Mouse (Mus musculus): Measurements from ENCODE around the gene Spag6.

DNA sequence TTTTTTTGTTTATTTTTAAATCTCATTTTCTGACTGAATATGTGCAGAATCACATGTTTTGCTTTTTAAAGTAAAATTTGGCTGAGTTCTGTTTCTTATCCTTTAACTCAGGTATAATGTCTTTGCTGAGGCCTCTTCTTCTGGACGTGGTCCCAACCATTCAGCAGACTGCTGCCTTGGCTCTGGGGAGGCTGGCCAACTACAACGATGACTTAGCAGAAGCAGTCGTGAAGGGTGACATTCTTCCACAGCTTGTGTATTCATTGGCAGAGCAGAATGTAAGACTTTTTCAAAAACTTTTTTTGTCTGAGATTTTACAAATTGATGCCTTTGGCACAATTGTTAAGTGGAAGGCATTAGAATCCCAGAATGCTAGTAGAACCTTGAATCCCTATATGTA is 16.5 kb downstream of the Spag6 start:
- TF ChIP-seq ZNF384 (IDR thresholded peaks at IDR 0.05; ENCODE audit: low read depth, low read length) (no peak), MAFK (IDR thresholded peaks at IDR 0.05; ENCODE audit: insufficient read depth, low read depth, low read length) (no peak), HCFC1 (IDR thresholded peaks at IDR 0.05; ENCODE audit: borderline replicate concordance, insufficient read depth, low read length) (no peak), CHD2 (IDR thresholded peaks at IDR 0.05; ENCODE audit: low read depth, low read length) (no peak)
